Mouse (Mus musculus): ENCODE data around the gene Klk1b11.
"Not testable (repeated sequence)": the region's sequence is repeated elsewhere in the genome, so short reads cannot be mapped to it uniquely, and the experiment has no call there.

Klk1b11 gene

GRCm38 (mm10) chr7:43995577-43995976 lies at the start of gene Klk1b11:
Gene Klk1b11, plus strand, starts transcription at chr7:43995877.
- DNase-seq: not testable (repeated sequence)

GRCm38 (mm10) chr7:43950364-43950763 lies 45.3 kb upstream of the Klk1b11 start, which contains the start of gene Klk1b8:
Gene Klk1b8, plus strand, starts transcription at chr7:43950664.
- no peak for DNase-seq

DNA sequence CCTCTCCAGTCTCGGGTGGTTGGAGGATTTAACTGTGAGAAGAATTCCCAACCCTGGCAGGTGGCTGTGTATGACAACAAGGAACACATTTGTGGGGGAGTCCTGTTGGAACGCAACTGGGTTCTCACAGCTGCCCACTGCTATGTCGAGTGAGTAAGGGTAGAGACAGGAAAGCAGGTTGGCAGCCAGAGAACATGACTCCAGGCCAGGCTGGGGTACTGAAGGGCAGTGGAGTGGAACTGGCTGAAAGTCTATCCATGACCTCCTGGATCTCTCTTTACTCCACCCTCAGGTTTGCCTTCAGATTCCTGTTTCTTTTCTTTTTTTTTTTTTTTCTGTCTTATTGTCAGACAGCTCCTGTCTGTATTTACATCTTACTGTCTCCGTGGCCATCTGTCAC lies 43.0 kb upstream of the Klk1b11 start:
- peak in 1 of 2 experiments; percentile 8 for DNase-seq

- no peak for DNase-seq
Observed at GRCm38 (mm10) chr7:43966451-43966850, 29.2 kb upstream of the Klk1b11 start, which contains the start of gene Klk1b1. Gene Klk1b1, plus strand, starts transcription at chr7:43966751.

GRCm38 (mm10) chr7:43967058-43967457 lies 28.6 kb upstream of the Klk1b11 start:
- no peak for DNase-seq

DNA sequence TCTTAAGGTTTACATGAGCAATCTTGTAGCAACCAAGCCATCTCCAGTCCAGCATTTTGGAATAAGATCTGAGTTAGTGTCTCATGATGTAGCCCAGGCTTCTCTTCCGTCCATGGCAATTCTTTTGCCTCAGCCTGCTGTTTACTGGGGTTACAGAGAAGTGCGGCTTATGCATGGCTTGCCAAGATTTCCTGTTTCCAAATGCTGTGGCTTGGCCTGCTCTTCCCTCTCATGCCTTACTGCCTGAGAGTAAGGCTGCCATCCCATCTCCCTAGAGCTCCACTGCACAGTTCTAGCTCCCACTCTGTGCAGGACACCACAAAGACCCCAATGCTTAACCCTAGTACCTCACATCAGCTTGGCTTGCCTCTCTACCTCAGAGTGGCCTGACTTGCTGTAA lies 28.1 kb upstream of the Klk1b11 start:
- no peak for DNase-seq

GRCm38 (mm10) chr7:43975761-43976160 lies 19.9 kb upstream of the Klk1b11 start, which contains the start of gene Klk1b9:
Gene Klk1b9, plus strand, starts transcription at chr7:43976061.
- not testable (repeated sequence) for DNase-seq

DNA sequence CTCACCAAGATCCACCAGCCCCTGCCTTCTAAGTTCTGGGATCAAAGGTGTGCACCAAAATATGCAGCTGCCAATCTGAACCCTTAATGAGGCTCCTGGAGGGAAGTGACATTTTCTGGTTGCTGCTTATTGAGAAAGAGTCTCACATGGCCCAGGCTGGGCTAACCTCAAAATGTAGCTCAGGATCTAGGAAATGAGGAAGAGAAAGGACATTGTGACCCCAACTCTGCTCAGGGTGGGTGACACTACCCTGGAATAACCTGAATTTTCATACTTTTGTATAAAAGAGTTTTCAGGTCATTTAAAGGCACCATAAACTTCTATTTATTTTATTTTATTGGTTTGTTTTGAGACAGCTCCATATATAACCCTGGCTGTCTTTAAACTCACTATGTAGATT lies 10.0 kb upstream of the Klk1b11 start:
- DNase-seq: no peak

DNA sequence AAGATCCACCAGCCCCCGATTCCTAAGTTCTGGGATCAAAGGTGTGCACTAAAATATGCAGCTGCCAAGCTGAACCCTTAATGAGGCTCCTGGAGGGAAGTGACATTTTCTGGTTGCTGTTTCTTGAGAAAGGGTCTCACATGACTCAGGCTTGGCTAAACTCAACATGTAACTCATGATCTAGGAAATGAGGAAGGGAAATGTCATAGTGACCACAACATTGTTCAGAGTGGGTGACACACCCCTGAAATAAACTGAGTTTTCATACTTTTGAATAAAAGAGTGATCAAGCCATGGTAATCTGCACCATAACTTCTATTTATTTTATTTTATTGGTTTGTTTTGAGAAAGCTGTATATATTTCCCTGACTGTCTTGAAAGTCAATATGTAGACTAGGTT lies 856 bp upstream of the Klk1b11 start:
- DNase-seq: not testable (repeated sequence)

GRCm38 (mm10) chr7:44004847-44005246 lies 9.2 kb downstream of the Klk1b11 start:
- DNase-seq: no peak

DNA sequence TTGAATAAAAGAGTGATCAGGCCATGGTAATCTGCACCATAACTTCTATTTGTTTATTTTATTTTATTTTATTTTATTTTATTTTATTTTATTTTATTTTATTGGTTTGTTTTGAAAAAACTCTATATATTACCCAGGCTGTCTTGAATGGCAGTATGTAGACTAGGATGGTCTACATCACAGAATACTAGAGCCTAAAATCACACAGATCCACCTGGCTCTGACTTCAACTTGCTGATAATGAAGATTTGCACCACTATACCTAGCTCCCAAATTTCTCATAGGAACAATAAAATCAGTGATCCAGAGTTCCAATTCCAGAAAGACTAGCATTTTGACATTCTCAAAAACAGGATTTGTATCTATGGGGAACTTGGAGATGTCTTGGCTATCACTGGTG lies 16.2 kb downstream of the Klk1b11 start, which contains the start of gene Klk1b26:
Gene Klk1b26 (plus strand): TSS at position 301 of the 400 bp plus-strand sequence.
- DNase-seq: not testable (repeated sequence)

DNA sequence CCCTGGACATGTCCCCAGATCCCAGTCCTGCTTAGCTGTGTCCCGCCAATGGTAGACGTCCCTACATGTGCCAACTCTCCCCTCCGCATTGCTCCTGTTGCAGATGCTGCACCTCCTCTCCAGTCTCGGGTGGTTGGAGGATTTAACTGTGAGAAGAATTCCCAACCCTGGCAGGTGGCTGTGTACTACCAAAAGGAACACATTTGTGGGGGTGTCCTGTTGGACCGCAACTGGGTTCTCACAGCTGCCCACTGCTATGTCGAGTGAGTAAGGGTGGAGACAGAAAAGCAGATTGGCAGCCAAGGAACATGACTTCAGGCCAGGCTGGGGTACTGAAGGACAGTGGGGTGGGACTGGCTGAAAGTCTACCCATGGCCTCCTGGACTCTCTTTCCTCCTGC lies 19.0 kb downstream of the Klk1b11 start:
- DNase-seq: not testable (repeated sequence)

DNA sequence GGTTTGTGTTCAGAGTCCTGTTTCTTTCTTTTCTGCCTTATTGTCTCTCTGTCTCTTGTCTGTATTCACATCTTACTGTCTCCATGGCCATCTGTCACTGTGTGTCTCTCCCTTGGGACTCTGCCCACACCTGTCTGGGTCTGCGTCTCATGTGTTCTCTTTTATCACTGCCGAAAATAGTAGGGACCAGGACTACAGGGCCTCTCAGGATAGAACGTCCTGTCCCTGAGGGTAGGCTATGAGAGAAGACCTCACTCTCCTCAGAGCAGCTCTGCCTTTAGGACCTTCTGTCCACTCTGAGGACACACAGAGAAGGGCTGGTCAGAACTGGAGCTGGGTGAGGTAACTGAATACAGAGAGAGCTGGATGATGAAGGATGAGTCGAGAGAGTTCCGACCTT lies 19.4 kb downstream of the Klk1b11 start:
- no peak for DNase-seq
